Mouse (Mus musculus): Measurements from ENCODE around the gene Abhd18.

- TF ChIP-seq MYOD1 (IDR thresholded peaks at IDR 0.05; ENCODE audit: control insufficient read depth, insufficient read length, low read depth) = no peak
- no peak for TF ChIP-seq CTCF (IDR thresholded peaks at IDR 0.05; ENCODE audit: control insufficient read depth, insufficient read depth, insufficient read length)
- no peak for TF ChIP-seq USF1 (IDR thresholded peaks at IDR 0.05; ENCODE audit: low read depth)
These were observed 103.9 kb downstream of the Abhd18 start for GRCm38 (mm10) chr3:40950601-40951201.

Data from C2C12 (cell line).